Mouse (Mus musculus) lung, adult 2 months (tissue): ENCODE measurements around the gene Dlgap1. TPM values are rescaled to one million over a fixed set of nuclear protein-coding genes. Genes with fewer than 3 reads are reported as not detected.

ENCODE experiments used
- DNase-seq: peaks from one replicate; pipeline ENCODE4 v3.0.0; 2022
- H3K4me1 ChIP-seq: fragments of 200-500 bp; 2 replicates; pipeline ENCODE4 v1.6.1; 2011; ENCODE audit warnings: low read length; ENCODE audit not compliant: control insufficient read depth, insufficient read depth
- H3K4me3 ChIP-seq: fragments of 200-500 bp; replicated peaks from 2 replicates; pipeline ENCODE3; 2011; ENCODE audit warnings: low read depth, mild to moderate bottlenecking, control low read depth, low read length; ENCODE audit errors: extremely low read depth
- CTCF ChIP-seq: fragments of 200-500 bp; IDR thresholded peaks from 2 replicates; pipeline ENCODE4 v1.5.1; 2011; ENCODE audit warnings: mild to moderate bottlenecking, low read length, control low read depth; ENCODE audit not compliant: insufficient read depth
- POLR2A ChIP-seq: fragments of 200-500 bp; IDR thresholded peaks from 2 replicates; pipeline ENCODE4 v1.6.1; 2011; ENCODE audit warnings: low read depth, mild to moderate bottlenecking, control low read depth, low read length, borderline replicate concordance; ENCODE audit errors: extremely low read depth
- WGBS: fragments of 180-500 bp; shearing (Covaris S2); methylation state at CpG from one replicate; pipeline ENCODE4 v1.1.7; 2018; 5-methylcytosine and 5-hydroxymethylcytosine counted together
- polyA plus RNA-seq: library from polyadenylated mRNA; depleted of rRNA; stranded (reverse); fragments of >200 nt; gene quantifications from 2 replicates; pipeline ENCODE4 v1.2.3, GENCODE M21; 2012

Gene Dlgap1
- polyA plus RNA-seq, 1 experiment = 0.63 TPM

- Histone ChIP-seq H3K4me3 (no peak overlapping the region), H3K4me1 (no peaks in the 10 kb centered on the region)
- no peak for DNase-seq
- WGBS = 78% methylated on average over 7 of the region's 7 CpGs
- TF ChIP-seq CTCF (no peak), POLR2A (no peak)
Observed at GRCm38 (mm10) chr17:70472162-70472561, 503.3 kb downstream of the Dlgap1 start.

GRCm38 (mm10) chr17:70473871-70474270 lies 505.0 kb downstream of the Dlgap1 start:
- 76% methylated on average over 4 of the region's 4 CpGs for WGBS
- H3K4me3 ChIP-seq = no peak overlapping the region
- no peak for DNase-seq
- TF ChIP-seq POLR2A = no peak
- TF ChIP-seq CTCF = no peak
- H3K4me1 ChIP-seq = no peaks in the 10 kb centered on the region

- no peak for TF ChIP-seq POLR2A
- no peak for TF ChIP-seq CTCF
- DNase-seq = no peak
- Histone ChIP-seq H3K4me1 (no peaks in the 10 kb centered on the region), H3K4me3 (no peak overlapping the region)
- WGBS = 74% methylated on average over 4 of the region's 4 CpGs
Observed at GRCm38 (mm10) chr17:70483716-70484115, 514.8 kb downstream of the Dlgap1 start.

DNA sequence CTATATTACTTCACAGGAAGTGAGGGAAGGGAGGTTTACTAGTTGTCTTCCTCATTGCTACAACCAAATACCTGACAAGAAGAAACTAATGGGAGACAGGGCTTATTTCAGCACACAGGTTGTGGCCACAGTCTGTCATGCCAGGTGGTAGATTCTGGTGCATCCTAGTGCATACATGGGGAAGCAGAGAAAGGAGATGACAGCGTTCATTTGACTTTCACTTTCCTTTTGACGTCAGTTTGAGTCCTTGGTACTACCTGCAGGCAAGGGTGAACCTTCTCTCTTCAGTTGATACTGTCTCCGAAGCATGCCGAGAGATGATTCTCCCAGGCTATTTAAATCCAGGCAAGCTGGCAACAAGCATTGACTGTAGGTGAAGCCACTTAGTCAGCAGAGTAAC lies 516.8 kb downstream of the Dlgap1 start:
- Histone ChIP-seq H3K4me1 (no peaks in the 10 kb centered on the region), H3K4me3 (no peak overlapping the region)
- no peak for DNase-seq
- WGBS = 77% methylated on average over 4 of the region's 4 CpGs
- no peak for TF ChIP-seq CTCF
- no peak for TF ChIP-seq POLR2A

DNA sequence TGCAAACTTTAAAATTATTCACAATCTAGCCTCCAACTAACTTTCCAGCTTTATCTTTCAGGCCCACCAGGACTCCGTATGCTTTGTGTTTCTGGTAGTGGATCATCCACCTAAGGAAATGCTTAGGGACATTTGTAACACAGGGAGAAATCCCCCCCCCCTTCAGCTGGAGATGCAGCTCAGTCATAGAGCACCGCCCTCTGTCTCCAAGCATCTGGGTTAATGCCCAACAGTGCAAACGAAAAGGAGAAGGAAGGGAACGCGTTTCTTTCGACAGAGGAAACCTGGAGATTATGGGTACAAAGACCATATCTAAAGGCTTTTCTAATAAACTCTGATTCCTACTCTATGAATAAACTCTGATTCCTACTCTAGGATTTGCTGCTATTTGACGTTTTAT lies 517.4 kb downstream of the Dlgap1 start:
- H3K4me1 ChIP-seq = no peaks in the 10 kb centered on the region
- no peak for TF ChIP-seq CTCF
- WGBS = 63% methylated on average over 7 of the region's 7 CpGs
- DNase-seq = no peak
- no peak overlapping the region for H3K4me3 ChIP-seq

GRCm38 (mm10) chr17:70486831-70487230 lies 518.0 kb downstream of the Dlgap1 start:
- DNase-seq = no peak
- TF ChIP-seq POLR2A = no peak
- no peak for TF ChIP-seq CTCF
- 80% methylated on average over 10 of the region's 10 CpGs for WGBS
- Histone ChIP-seq H3K4me1 (no peaks in the 10 kb centered on the region), H3K4me3 (no peak overlapping the region)

DNA sequence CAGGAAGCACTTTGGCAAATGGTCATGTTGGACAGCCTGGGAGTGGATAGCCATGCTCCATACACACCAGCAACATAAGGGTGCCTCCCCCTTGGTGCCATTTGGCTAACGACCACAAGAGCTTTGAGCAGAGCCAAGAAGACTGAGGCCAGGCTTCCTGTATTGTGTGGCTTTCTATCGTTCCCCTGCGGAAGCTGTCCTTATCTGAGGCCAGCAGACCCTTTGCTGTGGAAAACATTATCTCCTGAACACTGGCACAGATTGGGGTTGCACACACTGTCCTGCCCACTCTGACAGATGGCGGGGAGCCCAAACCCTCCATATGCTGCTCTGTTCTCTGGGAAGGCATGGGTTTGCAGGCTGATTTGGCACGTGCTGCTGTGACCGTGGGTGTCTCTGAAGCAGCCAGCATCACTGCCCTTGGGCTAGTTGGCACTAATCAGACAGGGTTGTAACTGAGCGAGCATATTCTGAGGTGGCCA lies 520.0 kb downstream of the Dlgap1 start:
- 56% methylated on average over 7 of the region's 7 CpGs for WGBS
- TF ChIP-seq POLR2A = no peak
- no peak for TF ChIP-seq CTCF
- no peak for DNase-seq
- no peaks in the 10 kb centered on the region for H3K4me1 ChIP-seq
- no peak overlapping the region for H3K4me3 ChIP-seq

- 84% methylated on average over 4 of the region's 4 CpGs for WGBS
- no peak for TF ChIP-seq CTCF
- TF ChIP-seq POLR2A = no peak
- DNase-seq = no peak
- no peaks in the 10 kb centered on the region for H3K4me1 ChIP-seq
- H3K4me3 ChIP-seq = no peak overlapping the region
Observed at GRCm38 (mm10) chr17:70491575-70491974, 522.7 kb downstream of the Dlgap1 start.

GRCm38 (mm10) chr17:70494338-70494737 lies 525.5 kb downstream of the Dlgap1 start:
- TF ChIP-seq CTCF (no peak), POLR2A (no peak)
- Histone ChIP-seq H3K4me3 (no peak overlapping the region), H3K4me1 (no peaks in the 10 kb centered on the region)
- 64% methylated on average over 4 of the region's 4 CpGs for WGBS
- DNase-seq = no peak

DNA sequence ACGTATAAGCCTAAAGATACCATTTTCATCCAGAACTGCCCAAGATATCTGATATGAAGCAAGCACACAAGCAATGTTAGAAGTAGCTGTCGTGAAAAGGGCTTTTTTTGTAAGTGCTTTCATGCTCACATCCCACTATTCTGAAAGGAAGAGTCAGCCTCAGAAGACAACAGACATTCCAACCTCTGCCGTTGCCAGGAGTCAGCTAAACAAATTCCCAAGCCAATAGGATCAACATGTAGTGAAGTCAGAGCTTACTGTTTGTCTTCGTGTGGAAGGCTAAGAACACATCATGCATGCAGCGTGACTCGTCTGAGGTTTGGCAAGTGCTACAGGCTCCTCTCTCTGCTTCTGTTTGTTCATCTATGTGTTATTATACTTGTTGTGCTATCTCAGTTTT lies 529.4 kb downstream of the Dlgap1 start:
- no peak for TF ChIP-seq CTCF
- no peak for TF ChIP-seq POLR2A
- no peak for DNase-seq
- no peaks in the 10 kb centered on the region for H3K4me1 ChIP-seq
- H3K4me3 ChIP-seq = no peak overlapping the region
- WGBS = 66% methylated on average over 6 of the region's 6 CpGs

- no peak for DNase-seq
- WGBS = 35% methylated on average over 7 of the region's 7 CpGs
- TF ChIP-seq POLR2A (no peak), CTCF (no peak)
- Histone ChIP-seq H3K4me3 (no peak overlapping the region), H3K4me1 (no peaks in the 10 kb centered on the region)
Observed at GRCm38 (mm10) chr17:70501933-70502332, 533.1 kb downstream of the Dlgap1 start.
